Mouse (Mus musculus): ENCODE measurements around the gene Cpne1.

GRCm38 (mm10) chr2:156078421-156079182, 33.2 kb downstream of the Cpne1 start:
- TF ChIP-seq CTCF (IDR thresholded peaks at IDR 0.05; ENCODE audit: control insufficient read depth, insufficient read depth, insufficient read length) (no peak), MAX (IDR thresholded peaks at IDR 0.05) (no peak)
